Mouse (Mus musculus) cerebellum, adult 9-10 months (tissue): ENCODE measurements around the gene Casz1.

ENCODE experiments used
- DNase-seq: peaks from one replicate; pipeline ENCODE4 v3.0.0; 2022

Casz1 gene

GRCm38 (mm10) chr4:148878984-148879610, 74.9 kb downstream of the Casz1 start:
- no peak for DNase-seq

- DNase-seq = no peak
Measured at GRCm38 (mm10) chr4:148879631-148880030, 75.4 kb downstream of the Casz1 start.

- peak; percentile 57 for DNase-seq
Measured at GRCm38 (mm10) chr4:148881001-148881669, 76.9 kb downstream of the Casz1 start.

- no peak for DNase-seq
Measured at GRCm38 (mm10) chr4:148881838-148882237, 77.6 kb downstream of the Casz1 start.

GRCm38 (mm10) chr4:148882360-148882929, 78.2 kb downstream of the Casz1 start:
- DNase-seq = no peak

- DNase-seq = no peak
Measured at GRCm38 (mm10) chr4:148884596-148884995, 80.4 kb downstream of the Casz1 start.

GRCm38 (mm10) chr4:148885401-148885800, 81.2 kb downstream of the Casz1 start:
- DNase-seq = no peak

- no peak for DNase-seq
Measured at GRCm38 (mm10) chr4:148885921-148886540, 81.8 kb downstream of the Casz1 start.

- DNase-seq = no peak
Measured at GRCm38 (mm10) chr4:148888229-148888628, 84.0 kb downstream of the Casz1 start.

- DNase-seq = no peak
Measured at GRCm38 (mm10) chr4:148889011-148889410, 84.8 kb downstream of the Casz1 start.

GRCm38 (mm10) chr4:148890442-148890841, 86.2 kb downstream of the Casz1 start:
- no peak for DNase-seq

GRCm38 (mm10) chr4:148890892-148891838, 86.9 kb downstream of the Casz1 start:
- DNase-seq = no peak

- DNase-seq = no peak
Measured at GRCm38 (mm10) chr4:148896125-148896524, 91.9 kb downstream of the Casz1 start.

GRCm38 (mm10) chr4:148899927-148900294, 95.7 kb downstream of the Casz1 start:
- no peak for DNase-seq

GRCm38 (mm10) chr4:148900295-148901211, 96.3 kb downstream of the Casz1 start:
- DNase-seq = peak; percentile 68

- no peak for DNase-seq
Measured at GRCm38 (mm10) chr4:148901275-148902052, 97.2 kb downstream of the Casz1 start.

- no peak for DNase-seq
Measured at GRCm38 (mm10) chr4:148902919-148903727, 98.9 kb downstream of the Casz1 start.

- peak; percentile 34 for DNase-seq
Measured at GRCm38 (mm10) chr4:148905295-148905694, 101.1 kb downstream of the Casz1 start.

GRCm38 (mm10) chr4:148906806-148907205, 102.6 kb downstream of the Casz1 start:
- no peak for DNase-seq

- DNase-seq = no peak
Measured at GRCm38 (mm10) chr4:148908214-148908681, 104.0 kb downstream of the Casz1 start.
